Mouse (Mus musculus): ENCODE measurements around the gene Scd3. TPM values are rescaled to one million over a fixed set of nuclear protein-coding genes. Genes with fewer than 3 reads are reported as not detected.

Scd3 gene
- polyA plus RNA-seq (2014; fragmentation: Nextera tagmentation; extraction: Ambion mirVana) = 0.56 and 0.97 TPM in 2 replicates

DNA sequence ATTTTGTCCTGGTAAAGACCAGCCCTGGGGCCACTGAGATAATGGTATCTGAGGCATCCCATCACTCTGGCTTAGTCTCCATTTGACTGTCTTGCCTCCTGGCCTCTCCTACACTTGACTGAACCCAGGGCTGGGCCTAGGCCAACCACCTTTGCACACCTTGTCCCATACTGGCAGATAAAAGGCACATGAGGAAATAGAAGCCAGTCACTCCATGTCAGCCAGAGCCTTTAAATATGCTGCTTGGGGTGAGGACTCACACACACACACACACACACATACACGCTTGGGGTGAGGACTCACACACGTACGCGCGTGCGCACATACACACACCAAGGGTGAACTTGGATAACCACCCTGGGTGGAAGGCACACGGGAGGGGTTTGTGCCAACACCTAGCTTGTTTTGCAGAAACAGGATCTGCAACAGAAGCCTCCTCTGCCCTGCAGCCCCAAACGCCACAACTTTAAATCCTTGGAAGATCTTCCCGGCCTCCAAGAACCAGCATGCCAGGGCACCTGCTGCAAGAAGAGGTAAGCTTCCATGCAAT lies at the start of gene Scd3:
TSS of gene Scd3 (plus strand) at position 255 of the 550 bp plus-strand sequence.
- Histone ChIP-seq H3K4me1 (ENCODE audit: control insufficient read depth, insufficient read depth, low read length) (no peaks in the 10 kb centered on the region), H3K4me2 (replicated peaks; ENCODE audit: low read depth, low read length) (no peak within 1 kb of the TSS), H3K27ac (ENCODE audit: low read length) (no peak within 1 kb of the TSS), H3K27me3 (ENCODE audit: control insufficient read depth, insufficient read depth, low read length) (no peaks in the 10 kb centered on the region), H3K4me3 (ENCODE audit: low read depth, low read length) (no peak within 1 kb of the TSS), H3K9me3 (ENCODE audit: control insufficient read depth, low read depth, low read length) (no peaks in the 10 kb centered on the region), H3K9ac (replicated peaks; ENCODE audit: low read depth, low read length) (no peak within 1 kb of the TSS), H3K36me3 (ENCODE audit: control insufficient read depth, insufficient read depth, low read length) (no peaks in the 10 kb centered on the region)
- ATAC-seq (ENCODE audit: insufficient number of reproducible peaks, insufficient read depth, low FRiP score, low read depth) = no peak
- 90% methylated on average over 9 of the region's 9 CpGs for WGBS

DNA sequence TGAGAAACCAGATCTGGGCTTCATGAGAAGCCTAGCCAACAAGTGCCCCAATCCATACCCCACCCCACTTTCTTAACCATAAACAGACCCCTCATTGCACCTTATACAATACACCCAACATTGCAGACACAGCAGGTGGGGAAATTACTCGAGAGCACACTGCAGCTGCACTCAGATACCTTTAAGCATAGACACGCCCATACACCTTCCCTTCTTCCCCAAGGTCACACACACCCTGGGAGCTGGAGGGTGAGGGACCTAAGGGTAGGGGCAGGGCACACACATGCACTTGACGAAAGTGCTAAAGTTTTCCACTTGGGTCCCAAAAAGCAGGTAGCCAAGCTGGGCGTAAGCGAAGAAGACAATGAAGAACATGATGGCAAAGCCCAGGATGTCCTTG lies 49.3 kb upstream of the Scd3 start:
- H3K4me1 ChIP-seq (ENCODE audit: control insufficient read depth, insufficient read depth, low read length) = no peaks in the 10 kb centered on the region
- no peaks in the 10 kb centered on the region for H3K9me3 ChIP-seq (ENCODE audit: control insufficient read depth, low read depth, low read length)
- no peaks in the 10 kb centered on the region for H3K27me3 ChIP-seq (ENCODE audit: control insufficient read depth, insufficient read depth, low read length)
- H3K4me2 ChIP-seq (replicated peaks; ENCODE audit: low read depth, low read length) = no peak overlapping the region
- 78% methylated on average over 5 of the region's 5 CpGs for WGBS
- H3K36me3 ChIP-seq (ENCODE audit: control insufficient read depth, insufficient read depth, low read length) = no peaks in the 10 kb centered on the region
- H3K27ac ChIP-seq (ENCODE audit: low read length) = no peak overlapping the region
- no peak for ATAC-seq (ENCODE audit: insufficient number of reproducible peaks, insufficient read depth, low FRiP score, low read depth)
- no peak overlapping the region for H3K4me3 ChIP-seq (ENCODE audit: low read depth, low read length)
- no peak overlapping the region for H3K9ac ChIP-seq (replicated peaks; ENCODE audit: low read depth, low read length)

DNA sequence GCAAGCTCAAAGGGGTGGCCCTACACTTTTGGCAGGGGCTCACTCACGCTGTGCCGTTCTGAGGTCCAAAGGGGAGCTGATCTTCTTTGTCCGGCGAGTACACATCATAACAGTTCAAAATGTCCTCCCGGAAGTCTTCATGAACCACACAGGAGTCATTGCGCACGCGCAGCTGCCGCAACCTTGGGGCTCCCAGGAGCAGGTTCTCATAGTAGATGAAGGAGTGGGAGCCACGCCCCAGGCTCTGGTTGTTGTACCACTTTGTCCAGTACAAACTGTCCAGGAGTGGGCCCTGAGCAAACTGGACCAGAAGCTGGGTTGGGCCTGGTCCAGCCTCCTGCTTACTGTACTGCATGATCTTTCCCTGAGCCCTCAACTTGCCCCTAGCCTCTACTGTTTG lies 46.1 kb upstream of the Scd3 start:
- 89% methylated on average over 10 of the region's 10 CpGs for WGBS
- no peak for ATAC-seq (ENCODE audit: insufficient number of reproducible peaks, insufficient read depth, low FRiP score, low read depth)
- H3K36me3 ChIP-seq (ENCODE audit: control insufficient read depth, insufficient read depth, low read length) = no peaks in the 10 kb centered on the region
- H3K9me3 ChIP-seq (ENCODE audit: control insufficient read depth, low read depth, low read length) = no peaks in the 10 kb centered on the region
- no peak overlapping the region for H3K9ac ChIP-seq (replicated peaks; ENCODE audit: low read depth, low read length)
- H3K4me1 ChIP-seq (ENCODE audit: control insufficient read depth, insufficient read depth, low read length) = no peaks in the 10 kb centered on the region
- H3K27me3 ChIP-seq (ENCODE audit: control insufficient read depth, insufficient read depth, low read length) = no peaks in the 10 kb centered on the region
- H3K27ac ChIP-seq (ENCODE audit: low read length) = no peak overlapping the region
- H3K4me2 ChIP-seq (replicated peaks; ENCODE audit: low read depth, low read length) = no peak overlapping the region
- no peak overlapping the region for H3K4me3 ChIP-seq (ENCODE audit: low read depth, low read length)

DNA sequence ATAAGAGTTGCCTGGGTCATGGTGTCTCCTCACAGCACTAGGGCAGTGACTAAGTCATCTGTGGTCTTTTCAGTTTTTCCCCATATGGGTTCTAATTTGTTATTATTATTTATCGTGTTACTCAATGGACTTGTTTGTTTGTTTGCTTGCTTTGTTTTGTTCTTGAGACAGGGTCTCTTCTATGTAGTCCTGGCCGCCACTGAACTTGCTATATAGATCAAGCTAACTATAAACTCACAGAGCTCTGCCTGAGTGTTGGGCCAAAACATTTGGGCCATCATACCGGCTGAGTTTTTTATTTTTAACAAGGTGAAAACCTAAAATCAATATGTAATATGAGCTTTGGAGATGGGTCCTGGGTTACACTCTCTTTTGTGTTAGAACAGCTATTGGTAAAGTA lies 43.7 kb upstream of the Scd3 start:
- ATAC-seq (ENCODE audit: insufficient number of reproducible peaks, insufficient read depth, low FRiP score, low read depth) = no peak
- Histone ChIP-seq H3K36me3 (ENCODE audit: control insufficient read depth, insufficient read depth, low read length) (no peaks in the 10 kb centered on the region), H3K4me1 (ENCODE audit: control insufficient read depth, insufficient read depth, low read length) (no peaks in the 10 kb centered on the region), H3K27ac (ENCODE audit: low read length) (no peak overlapping the region), H3K4me3 (ENCODE audit: low read depth, low read length) (no peak overlapping the region), H3K4me2 (replicated peaks; ENCODE audit: low read depth, low read length) (no peak overlapping the region), H3K9me3 (ENCODE audit: control insufficient read depth, low read depth, low read length) (no peaks in the 10 kb centered on the region), H3K27me3 (ENCODE audit: control insufficient read depth, insufficient read depth, low read length) (no peaks in the 10 kb centered on the region), H3K9ac (replicated peaks; ENCODE audit: low read depth, low read length) (no peak overlapping the region)
- 81% methylated on average over 3 of the region's 3 CpGs for WGBS

GRCm38 (mm10) chr19:44161515-44161914 lies 41.6 kb upstream of the Scd3 start:
- no peaks in the 10 kb centered on the region for H3K36me3 ChIP-seq (ENCODE audit: control insufficient read depth, insufficient read depth, low read length)
- H3K4me3 ChIP-seq (ENCODE audit: low read depth, low read length) = no peak overlapping the region
- ATAC-seq (ENCODE audit: insufficient number of reproducible peaks, insufficient read depth, low FRiP score, low read depth) = no peak
- H3K9me3 ChIP-seq (ENCODE audit: control insufficient read depth, low read depth, low read length) = no peaks in the 10 kb centered on the region
- H3K27me3 ChIP-seq (ENCODE audit: control insufficient read depth, insufficient read depth, low read length) = no peaks in the 10 kb centered on the region
- H3K4me2 ChIP-seq (replicated peaks; ENCODE audit: low read depth, low read length) = no peak overlapping the region
- no peak overlapping the region for H3K27ac ChIP-seq (ENCODE audit: low read length)
- no peaks in the 10 kb centered on the region for H3K4me1 ChIP-seq (ENCODE audit: control insufficient read depth, insufficient read depth, low read length)
- WGBS = 6% methylated on average over 3 of the region's 3 CpGs
- no peak overlapping the region for H3K9ac ChIP-seq (replicated peaks; ENCODE audit: low read depth, low read length)

DNA sequence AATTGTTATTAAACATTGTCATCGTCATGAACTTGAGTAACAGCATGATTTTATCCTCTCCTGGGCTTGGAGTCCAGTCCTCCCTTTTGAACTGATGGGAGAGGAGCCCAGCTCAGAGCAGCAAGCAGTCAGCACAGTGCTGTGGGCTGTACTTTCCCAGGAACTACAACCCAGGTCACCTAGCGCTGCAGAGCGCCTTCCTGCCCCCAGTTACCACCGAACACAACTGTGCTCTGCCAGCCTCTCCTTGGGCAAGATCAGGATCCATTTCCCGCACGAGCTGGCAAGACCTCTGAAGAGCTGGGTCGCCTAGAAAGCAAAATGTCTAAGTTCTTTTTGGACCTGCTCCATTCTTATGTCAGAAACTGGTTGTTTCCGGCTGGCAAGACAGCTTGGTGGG lies 28.2 kb upstream of the Scd3 start:
- Histone ChIP-seq H3K9me3 (ENCODE audit: control insufficient read depth, low read depth, low read length) (no peaks in the 10 kb centered on the region), H3K27ac (ENCODE audit: low read length) (no peak overlapping the region), H3K9ac (replicated peaks; ENCODE audit: low read depth, low read length) (no peak overlapping the region), H3K36me3 (ENCODE audit: control insufficient read depth, insufficient read depth, low read length) (no peaks in the 10 kb centered on the region), H3K27me3 (ENCODE audit: control insufficient read depth, insufficient read depth, low read length) (no peaks in the 10 kb centered on the region), H3K4me1 (ENCODE audit: control insufficient read depth, insufficient read depth, low read length) (no peaks in the 10 kb centered on the region), H3K4me3 (ENCODE audit: low read depth, low read length) (no peak overlapping the region), H3K4me2 (replicated peaks; ENCODE audit: low read depth, low read length) (no peak overlapping the region)
- no peak for ATAC-seq (ENCODE audit: insufficient number of reproducible peaks, insufficient read depth, low FRiP score, low read depth)
- 66% methylated on average over 8 of the region's 8 CpGs for WGBS

- H3K36me3 ChIP-seq (ENCODE audit: control insufficient read depth, insufficient read depth, low read length) = no peaks in the 10 kb centered on the region
- no peak overlapping the region for H3K4me3 ChIP-seq (ENCODE audit: low read depth, low read length)
- H3K9me3 ChIP-seq (ENCODE audit: control insufficient read depth, low read depth, low read length) = no peaks in the 10 kb centered on the region
- no peak overlapping the region for H3K9ac ChIP-seq (replicated peaks; ENCODE audit: low read depth, low read length)
- H3K27me3 ChIP-seq (ENCODE audit: control insufficient read depth, insufficient read depth, low read length) = no peaks in the 10 kb centered on the region
- no peak for ATAC-seq (ENCODE audit: insufficient number of reproducible peaks, insufficient read depth, low FRiP score, low read depth)
- H3K4me2 ChIP-seq (replicated peaks; ENCODE audit: low read depth, low read length) = no peak overlapping the region
- 82% methylated on average over 3 of the region's 3 CpGs for WGBS
- H3K27ac ChIP-seq (ENCODE audit: low read length) = no peak overlapping the region
- no peaks in the 10 kb centered on the region for H3K4me1 ChIP-seq (ENCODE audit: control insufficient read depth, insufficient read depth, low read length)
Observed at GRCm38 (mm10) chr19:44176741-44177140, 26.3 kb upstream of the Scd3 start.

DNA sequence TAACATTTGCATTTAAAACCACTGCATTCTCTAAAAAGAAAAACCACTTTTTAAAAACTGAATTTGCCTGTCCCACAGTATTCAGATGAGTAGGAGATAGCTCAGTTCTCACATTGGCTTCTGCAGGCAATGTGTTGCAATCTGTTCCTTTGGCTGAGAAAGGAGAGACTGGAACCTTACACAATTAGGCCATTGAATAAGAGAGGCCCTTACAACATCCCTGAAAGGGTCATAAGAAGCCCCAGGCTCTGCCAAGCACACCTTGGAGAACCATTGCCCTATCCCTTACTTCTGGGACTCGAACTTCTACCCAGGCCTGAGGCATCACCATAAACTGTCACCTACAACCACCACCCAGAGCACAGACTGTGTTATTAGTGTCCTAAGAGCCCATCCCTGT lies 22.6 kb upstream of the Scd3 start:
- H3K4me2 ChIP-seq (replicated peaks; ENCODE audit: low read depth, low read length) = no peak overlapping the region
- H3K36me3 ChIP-seq (ENCODE audit: control insufficient read depth, insufficient read depth, low read length) = no peaks in the 10 kb centered on the region
- H3K9ac ChIP-seq (replicated peaks; ENCODE audit: low read depth, low read length) = no peak overlapping the region
- no peak for ATAC-seq (ENCODE audit: insufficient number of reproducible peaks, insufficient read depth, low FRiP score, low read depth)
- H3K4me1 ChIP-seq (ENCODE audit: control insufficient read depth, insufficient read depth, low read length) = no peaks in the 10 kb centered on the region
- 72% methylated on average over 1 of the region's 1 CpGs for WGBS
- no peak overlapping the region for H3K4me3 ChIP-seq (ENCODE audit: low read depth, low read length)
- no peaks in the 10 kb centered on the region for H3K9me3 ChIP-seq (ENCODE audit: control insufficient read depth, low read depth, low read length)
- no peaks in the 10 kb centered on the region for H3K27me3 ChIP-seq (ENCODE audit: control insufficient read depth, insufficient read depth, low read length)
- H3K27ac ChIP-seq (ENCODE audit: low read length) = no peak overlapping the region

DNA sequence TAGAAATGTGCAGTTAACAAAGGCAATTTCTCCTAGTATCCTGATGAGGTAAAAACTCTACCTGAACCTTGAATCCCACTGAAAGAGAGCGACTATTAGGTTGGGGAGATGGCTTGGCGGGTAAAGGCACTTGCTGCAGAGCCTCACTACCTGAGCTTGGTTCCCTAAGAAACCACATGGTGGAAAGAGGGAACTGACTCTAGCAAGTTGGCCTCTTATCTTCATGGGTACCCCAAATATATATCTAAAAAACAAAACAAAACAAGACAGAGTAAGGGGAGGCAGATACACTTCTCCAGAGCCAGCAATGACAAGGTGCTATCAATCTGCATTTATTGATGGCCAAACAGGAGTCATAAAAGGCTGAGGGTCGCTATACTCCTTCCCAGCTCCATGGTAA lies 19.1 kb upstream of the Scd3 start:
- WGBS = 69% methylated on average over 3 of the region's 3 CpGs
- no peaks in the 10 kb centered on the region for H3K36me3 ChIP-seq (ENCODE audit: control insufficient read depth, insufficient read depth, low read length)

More for the DNA sequence above, 19.1 kb upstream of the Scd3 start:
- no peaks in the 10 kb centered on the region for H3K9me3 ChIP-seq (ENCODE audit: control insufficient read depth, low read depth, low read length)
- no peak for ATAC-seq (ENCODE audit: insufficient number of reproducible peaks, insufficient read depth, low FRiP score, low read depth)
- no peak overlapping the region for H3K4me3 ChIP-seq (ENCODE audit: low read depth, low read length)
- H3K4me2 ChIP-seq (replicated peaks; ENCODE audit: low read depth, low read length) = no peak overlapping the region
- no peaks in the 10 kb centered on the region for H3K4me1 ChIP-seq (ENCODE audit: control insufficient read depth, insufficient read depth, low read length)
- H3K27me3 ChIP-seq (ENCODE audit: control insufficient read depth, insufficient read depth, low read length) = no peaks in the 10 kb centered on the region
- H3K27ac ChIP-seq (ENCODE audit: low read length) = no peak overlapping the region
- H3K9ac ChIP-seq (replicated peaks; ENCODE audit: low read depth, low read length) = no peak overlapping the region
